ENCODE assay signal across 11 mouse cellular contexts in genomic region chr12:83999237-83999636, GRCm38 (mm10). TPM values are rescaled to one million over a fixed set of nuclear protein-coding genes. Genes with fewer than 3 reads are reported as not detected.
DNase-seq lines count a peak whose midpoint lies in the region; ATAC-seq lines count a peak whose summit lies in the region.
"Not testable (repeated sequence)": the region's sequence is repeated elsewhere in the genome, so short reads cannot be mapped to it uniquely, and the experiment has no call there.
"Had no signal": no experiment of that assay in that cellular context is flagged by ENCODE, and none has a peak within 500 bp of the region (broad histone marks: within the 10 kb centered on the region; RNA-seq: fewer than 3 reads in every experiment).

No protein-coding gene starts in this region.

- 70% methylated on average over 8 of the region's 8 CpGs for WGBS in liver, embryonic 12.5 days (ENCODE audit: insufficient replicate concordance)

- not testable (repeated sequence) for H3K9me3 ChIP-seq in liver, embryonic 12.5 days (replicated peaks)

- not testable (repeated sequence) for H3K9ac ChIP-seq in liver, embryonic 12.5 days

- not testable (repeated sequence) for H3K36me3 ChIP-seq in liver, embryonic 12.5 days

- not testable (repeated sequence) for H3K4me1 ChIP-seq in liver, embryonic 12.5 days

- peak; percentile 72; the same call in 1 of the 2 replicates for ATAC-seq in liver, embryonic 12.5 days

- not testable (repeated sequence) for H3K27ac ChIP-seq in liver, embryonic 12.5 days

- DNase-seq in adrenal gland, postnatal 14 days: peak; percentile 81
- peak; percentile 58 for DNase-seq in gastrocnemius, postnatal 25 days
- peak; percentile 67 to 87 for DNase-seq in heart, postnatal 14 days
- DNase-seq in kidney, adult 9 months: peak; percentile 96
- DNase-seq in lung, postnatal 25 days (ENCODE audit: low spot score): peak; percentile 75
- peak; percentile 18 to 27 for DNase-seq in spleen, postnatal 36 days (ENCODE audit: low spot score in 2 of 2)

- intact Hi-C loops in heart, postnatal 14 days (cut with DNase I): not testable (repeated sequence)

- not testable (repeated sequence) for H3K4me2 ChIP-seq in liver, embryonic 12.5 days

- H3K4me3 ChIP-seq in liver, embryonic 12.5 days: not testable (repeated sequence)

- H3K27me3 ChIP-seq in liver, embryonic 12.5 days (replicated peaks): not testable (repeated sequence)

RNA-seq across cellular contexts. Expression of gene Acot1, which starts 10.1 kb away (rescaled TPM):
- total RNA-seq in adrenal gland, postnatal 14 days (2021): 8.0 and 20.7 TPM in 2 replicates
- total RNA-seq in gastrocnemius, postnatal 25 days (2021): 1 to 10 TPM in 1 of 2 experiments, under 1 TPM in 1; 0.83 to 4.1 TPM
- 10 to 100 TPM; 70.0 to 79.3 TPM for total RNA-seq in heart, postnatal 14 days (2021)
- 26.6 and 31.3 TPM in 2 replicates for polyA plus RNA-seq in liver, embryonic 12.5 days (2016; fragmentation: Nextera tagmentation; extraction: Ambion mirVana)
- polyA plus RNA-seq: inflammation-experienced regulatory T-cells, adult 6 months had no signal

RNA-seq across cellular contexts. Expression of gene Acot2, which starts 11.6 kb away (rescaled TPM):
- 31.7 and 39.1 TPM in 2 replicates for total RNA-seq in adrenal gland, postnatal 14 days (2021)
- 10 to 100 TPM; 12.6 to 13.9 TPM for total RNA-seq in gastrocnemius, postnatal 25 days (2021)
- 100 to 1,000 TPM; 146 to 155 TPM for total RNA-seq in heart, postnatal 14 days (2021)
- 15.1 and 15.2 TPM in 2 replicates for polyA plus RNA-seq in liver, embryonic 12.5 days (2016; fragmentation: Nextera tagmentation; extraction: Ambion mirVana)

RNA-seq across cellular contexts. Expression of gene Heatr4, which starts 14.6 kb away (rescaled TPM):
- not detected in 2 replicates for total RNA-seq in adrenal gland, postnatal 14 days (2021)
- not detected for total RNA-seq in gastrocnemius, postnatal 25 days (2021)
- total RNA-seq in heart, postnatal 14 days (2021): not detected
- not detected in 2 replicates for polyA plus RNA-seq in liver, embryonic 12.5 days (2016; fragmentation: Nextera tagmentation; extraction: Ambion mirVana)
- total RNA-seq: left cerebral cortex, adult 18-20 months had no signal
- polyA plus RNA-seq: inflammation-experienced regulatory T-cells, adult 6 months; macrophage; myocyte had no signal

RNA-seq across cellular contexts. Expression of gene Acot4, which starts 38.9 kb away (rescaled TPM):
- 3.0 and 3.3 TPM in 2 replicates for total RNA-seq in adrenal gland, postnatal 14 days (2021)
- under 1 TPM; 0.05 to 0.43 TPM for total RNA-seq in gastrocnemius, postnatal 25 days (2021)
- total RNA-seq in heart, postnatal 14 days (2021): 1 to 10 TPM in 1 of 2 experiments, under 1 TPM in 1; 0.85 to 1.2 TPM
- 6.4 and 6.6 TPM in 2 replicates for polyA plus RNA-seq in liver, embryonic 12.5 days (2016; fragmentation: Nextera tagmentation; extraction: Ambion mirVana)
- polyA plus RNA-seq: myocyte had no signal

RNA-seq across cellular contexts. Expression of gene Gm49366, which starts 39.5 kb away (rescaled TPM):
- not detected in 2 replicates for total RNA-seq in adrenal gland, postnatal 14 days (2021)
- total RNA-seq in gastrocnemius, postnatal 25 days (2021): not detected
- total RNA-seq in heart, postnatal 14 days (2021): not detected
- not detected in 2 replicates for polyA plus RNA-seq in liver, embryonic 12.5 days (2016; fragmentation: Nextera tagmentation; extraction: Ambion mirVana)
- polyA plus RNA-seq: inflammation-experienced regulatory T-cells, adult 6 months; macrophage; myocyte had no signal

Comparison
In these comparisons a context has a peak if more than half of its experiments do, and no peak if none do; other contexts are left out.
1. DNase-seq: peak in every context shown above with its lines; median percentile 96 in kidney, adult 9 months; 81 in adrenal gland, postnatal 14 days; 77 in heart, postnatal 14 days; 75 in lung, postnatal 25 days; 58 in gastrocnemius, postnatal 25 days; 22 in spleen, postnatal 36 days.